Mouse (Mus musculus): Measurements from ENCODE around the gene Nodal. TPM values are rescaled to one million over a fixed set of nuclear protein-coding genes. Genes with fewer than 3 reads are reported as not detected.

Gene Nodal
- total RNA-seq, 4 experiments from 2014 or later: 0.12 to 0.24 (median 0.13) TPM; not detected in 1

Other genes with a start within 250 kb of the Nodal start
- gene Tbata, start 246.0 kb upstream of the Nodal start, total RNA-seq (2022): not detected
- gene Adamts14, start 144.5 kb upstream of the Nodal start, total RNA-seq (2022): under 1 TPM; 0.31 to 0.58 (median 0.47) TPM
- gene Prf1, start 120.1 kb upstream of the Nodal start, total RNA-seq (2022): not detected
- gene Pald1, start 34.4 kb upstream of the Nodal start, total RNA-seq (2022): 1 to 10 TPM; 2.7 to 5.7 (median 4.5) TPM
- gene Eif4ebp2, start 34.7 kb downstream of the Nodal start, total RNA-seq (2022): 100 to 1,000 TPM; 154 to 242 (median 183) TPM
- gene Lrrc20, start 57.8 kb downstream of the Nodal start, total RNA-seq (2022): 100 to 1,000 TPM; 151 to 195 (median 168) TPM
- gene Npffr1, start 177.5 kb downstream of the Nodal start, total RNA-seq (2022): not detected
- 10 to 100 TPM; 52.1 to 64.3 (median 60.7) TPM for gene Ppa1, start 230.6 kb downstream of the Nodal start, total RNA-seq (2022)

Measured in gastrocnemius, adult 8-10 months (tissue).